Mouse (Mus musculus): ENCODE measurements at regions not wholly inside any gene's neighbourhood (a gene's known extent, or its start where the extent isn't known, plus 50 kb on each side); places are given as distances from the start of the nearest gene placed in this dataset.

GRCm38 (mm10) chr15:13602133-13602532 is 428.7 kb upstream of the Cdh6 start:
- ATAC-seq (ENCODE audit: low read depth): no peak
- Histone ChIP-seq H3K4me3 (ENCODE audit: low read length) (no peak overlapping the region), H3K9ac (ENCODE audit: low read length) (no peak overlapping the region), H3K4me2 (ENCODE audit: low read depth, low read length) (no peak overlapping the region), H3K36me3 (ENCODE audit: control insufficient read depth, insufficient read depth, low read length) (no peaks in the 10 kb centered on the region), H3K27me3 (ENCODE audit: control insufficient read depth, insufficient read depth, low read depth, low read length) (no peaks in the 10 kb centered on the region), H3K9me3 (ENCODE audit: control insufficient read depth, low read length) (no peaks in the 10 kb centered on the region), H3K27ac (ENCODE audit: low read length) (no peak overlapping the region), H3K4me1 (replicated peaks; ENCODE audit: control insufficient read depth, insufficient read depth, low read length) (no peaks in the 10 kb centered on the region)
- 77% methylated on average over 1 of the region's 1 CpGs for WGBS

GRCm38 (mm10) chr15:13597856-13598255 is 424.4 kb upstream of the Cdh6 start:
- ATAC-seq (ENCODE audit: low read depth): no peak
- WGBS: 71% methylated on average over 2 of the region's 2 CpGs

GRCm38 (mm10) chr15:13593823-13594222 is 420.3 kb upstream of the Cdh6 start:
- ATAC-seq (ENCODE audit: low read depth): no peak
- Histone ChIP-seq H3K36me3 (ENCODE audit: control insufficient read depth, insufficient read depth, low read length) (no peaks in the 10 kb centered on the region), H3K4me2 (ENCODE audit: low read depth, low read length) (no peak overlapping the region), H3K27ac (ENCODE audit: low read length) (no peak overlapping the region), H3K4me1 (replicated peaks; ENCODE audit: control insufficient read depth, insufficient read depth, low read length) (no peaks in the 10 kb centered on the region), H3K9me3 (ENCODE audit: control insufficient read depth, low read length) (no peaks in the 10 kb centered on the region), H3K9ac (ENCODE audit: low read length) (no peak overlapping the region), H3K4me3 (ENCODE audit: low read length) (no peak overlapping the region), H3K27me3 (ENCODE audit: control insufficient read depth, insufficient read depth, low read depth, low read length) (no peaks in the 10 kb centered on the region)
- 80% methylated on average over 5 of the region's 5 CpGs for WGBS

More at GRCm38 (mm10) chr15:13597856-13598255, 424.4 kb upstream of the Cdh6 start:
- Histone ChIP-seq H3K9me3 (ENCODE audit: control insufficient read depth, low read length) (no peaks in the 10 kb centered on the region), H3K9ac (ENCODE audit: low read length) (no peak overlapping the region), H3K4me3 (ENCODE audit: low read length) (no peak overlapping the region), H3K27ac (ENCODE audit: low read length) (no peak overlapping the region), H3K36me3 (ENCODE audit: control insufficient read depth, insufficient read depth, low read length) (no peaks in the 10 kb centered on the region), H3K27me3 (ENCODE audit: control insufficient read depth, insufficient read depth, low read depth, low read length) (no peaks in the 10 kb centered on the region), H3K4me1 (replicated peaks; ENCODE audit: control insufficient read depth, insufficient read depth, low read length) (no peaks in the 10 kb centered on the region), H3K4me2 (ENCODE audit: low read depth, low read length) (no peak overlapping the region)

GRCm38 (mm10) chr15:13590864-13591263 is 417.4 kb upstream of the Cdh6 start:
- Histone ChIP-seq H3K4me1 (replicated peaks; ENCODE audit: control insufficient read depth, insufficient read depth, low read length) (no peaks in the 10 kb centered on the region), H3K9me3 (ENCODE audit: control insufficient read depth, low read length) (no peaks in the 10 kb centered on the region), H3K4me3 (ENCODE audit: low read length) (no peak overlapping the region), H3K27me3 (ENCODE audit: control insufficient read depth, insufficient read depth, low read depth, low read length) (no peaks in the 10 kb centered on the region), H3K27ac (ENCODE audit: low read length) (no peak overlapping the region), H3K36me3 (ENCODE audit: control insufficient read depth, insufficient read depth, low read length) (no peaks in the 10 kb centered on the region), H3K9ac (ENCODE audit: low read length) (no peak overlapping the region), H3K4me2 (ENCODE audit: low read depth, low read length) (no peak overlapping the region)
- no peak for ATAC-seq (ENCODE audit: low read depth)
- WGBS: 70% methylated on average over 5 of the region's 5 CpGs

- H3K4me2 ChIP-seq (ENCODE audit: low read depth, low read length): no peak overlapping the region
- no peaks in the 10 kb centered on the region for H3K4me1 ChIP-seq (replicated peaks; ENCODE audit: control insufficient read depth, insufficient read depth, low read length)
- no peak overlapping the region for H3K27ac ChIP-seq (ENCODE audit: low read length)
- ATAC-seq (ENCODE audit: low read depth): no peak
- H3K27me3 ChIP-seq (ENCODE audit: control insufficient read depth, insufficient read depth, low read depth, low read length): no peaks in the 10 kb centered on the region
- WGBS: 25% methylated on average over 4 of the region's 4 CpGs
- no peak overlapping the region for H3K9ac ChIP-seq (ENCODE audit: low read length)
- H3K36me3 ChIP-seq (ENCODE audit: control insufficient read depth, insufficient read depth, low read length): no peaks in the 10 kb centered on the region
- H3K9me3 ChIP-seq (ENCODE audit: control insufficient read depth, low read length): no peaks in the 10 kb centered on the region
- no peak overlapping the region for H3K4me3 ChIP-seq (ENCODE audit: low read length)
Observed at GRCm38 (mm10) chr15:13583300-13583699, 409.8 kb upstream of the Cdh6 start.

GRCm38 (mm10) chr15:13582134-13582533 is 408.7 kb upstream of the Cdh6 start:
- H3K9ac ChIP-seq (ENCODE audit: low read length): no peak overlapping the region
- H3K4me3 ChIP-seq (ENCODE audit: low read length): no peak overlapping the region
- 62% methylated on average over 3 of the region's 3 CpGs for whole genome bisulfite sequencing
- no peak overlapping the region for H3K4me2 ChIP-seq (ENCODE audit: low read depth, low read length)
- no peak for ATAC-seq (ENCODE audit: low read depth)
- no peaks in the 10 kb centered on the region for H3K36me3 ChIP-seq (ENCODE audit: control insufficient read depth, insufficient read depth, low read length)
- H3K9me3 ChIP-seq (ENCODE audit: control insufficient read depth, low read length): no peaks in the 10 kb centered on the region
- no peaks in the 10 kb centered on the region for H3K27me3 ChIP-seq (ENCODE audit: control insufficient read depth, insufficient read depth, low read depth, low read length)
- H3K27ac ChIP-seq (ENCODE audit: low read length): no peak overlapping the region
- no peaks in the 10 kb centered on the region for H3K4me1 ChIP-seq (replicated peaks; ENCODE audit: control insufficient read depth, insufficient read depth, low read length)

GRCm38 (mm10) chr15:13573621-13574020 is 400.1 kb upstream of the Cdh6 start:
- WGBS: 40% methylated on average over 3 of the region's 3 CpGs
- peak; percentile 87 for ATAC-seq (ENCODE audit: low read depth)
- Histone ChIP-seq H3K9me3 (ENCODE audit: control insufficient read depth, low read length) (no peaks in the 10 kb centered on the region), H3K4me2 (ENCODE audit: low read depth, low read length) (no peak overlapping the region), H3K36me3 (ENCODE audit: control insufficient read depth, insufficient read depth, low read length) (no peaks in the 10 kb centered on the region), H3K27ac (ENCODE audit: low read length) (no peak overlapping the region), H3K4me3 (ENCODE audit: low read length) (no peak overlapping the region), H3K9ac (ENCODE audit: low read length) (no peak overlapping the region), H3K4me1 (replicated peaks; ENCODE audit: control insufficient read depth, insufficient read depth, low read length) (no peaks in the 10 kb centered on the region), H3K27me3 (ENCODE audit: control insufficient read depth, insufficient read depth, low read depth, low read length) (no peaks in the 10 kb centered on the region)

- H3K9me3 ChIP-seq (ENCODE audit: control insufficient read depth, low read length): no peaks in the 10 kb centered on the region
- no peak overlapping the region for H3K9ac ChIP-seq (ENCODE audit: low read length)
- no peaks in the 10 kb centered on the region for H3K36me3 ChIP-seq (ENCODE audit: control insufficient read depth, insufficient read depth, low read length)
- no peak overlapping the region for H3K4me2 ChIP-seq (ENCODE audit: low read depth, low read length)
- H3K4me1 ChIP-seq (replicated peaks; ENCODE audit: control insufficient read depth, insufficient read depth, low read length): no peaks in the 10 kb centered on the region
- H3K27ac ChIP-seq (ENCODE audit: low read length): no peak overlapping the region
- no peaks in the 10 kb centered on the region for H3K27me3 ChIP-seq (ENCODE audit: control insufficient read depth, insufficient read depth, low read depth, low read length)
- H3K4me3 ChIP-seq (ENCODE audit: low read length): no peak overlapping the region
- ATAC-seq (ENCODE audit: low read depth): no peak
Observed at GRCm38 (mm10) chr15:13560920-13561319, 387.4 kb upstream of the Cdh6 start.

GRCm38 (mm10) chr15:13549207-13549837 is 375.8 kb upstream of the Cdh6 start:
- Histone ChIP-seq H3K4me1 (replicated peaks; ENCODE audit: control insufficient read depth, insufficient read depth, low read length) (no peaks in the 10 kb centered on the region), H3K27ac (ENCODE audit: low read length) (no peak overlapping the region), H3K9me3 (ENCODE audit: control insufficient read depth, low read length) (no peaks in the 10 kb centered on the region), H3K36me3 (ENCODE audit: control insufficient read depth, insufficient read depth, low read length) (no peaks in the 10 kb centered on the region), H3K4me3 (ENCODE audit: low read length) (no peak overlapping the region), H3K4me2 (ENCODE audit: low read depth, low read length) (no peak overlapping the region), H3K27me3 (ENCODE audit: control insufficient read depth, insufficient read depth, low read depth, low read length) (no peaks in the 10 kb centered on the region), H3K9ac (ENCODE audit: low read length) (no peak overlapping the region)
- WGBS: 45% methylated on average over 8 of the region's 8 CpGs
- no peak for ATAC-seq (ENCODE audit: low read depth)

- Histone ChIP-seq H3K27ac (ENCODE audit: low read length) (no peak overlapping the region), H3K27me3 (ENCODE audit: control insufficient read depth, insufficient read depth, low read depth, low read length) (no peaks in the 10 kb centered on the region), H3K4me2 (ENCODE audit: low read depth, low read length) (no peak overlapping the region), H3K9me3 (ENCODE audit: control insufficient read depth, low read length) (no peaks in the 10 kb centered on the region), H3K9ac (ENCODE audit: low read length) (no peak overlapping the region), H3K4me1 (replicated peaks; ENCODE audit: control insufficient read depth, insufficient read depth, low read length) (no peaks in the 10 kb centered on the region), H3K36me3 (ENCODE audit: control insufficient read depth, insufficient read depth, low read length) (no peaks in the 10 kb centered on the region), H3K4me3 (ENCODE audit: low read length) (no peak overlapping the region)
- ATAC-seq (ENCODE audit: low read depth): peak; percentile 28; the same call in 1 of the 2 replicates
Observed at GRCm38 (mm10) chr15:13540026-13540425, 366.6 kb upstream of the Cdh6 start.

All from lung, embryonic 16.5 days (tissue).